Mouse (Mus musculus) thymus, postnatal 0 days (tissue): ENCODE results near the gene Serinc2. TPM values are rescaled to one million over a fixed set of nuclear protein-coding genes. Genes with fewer than 3 reads are reported as not detected.

ENCODE experiments used
- DNase-seq: peaks from one replicate; pipeline ENCODE4 v3.0.0-alpha.2; 2015; ENCODE audit warnings: low spot score
- polyA plus RNA-seq: library from polyadenylated mRNA; unstranded; fragments of >200 nt; fragmentation: Nextera tagmentation; extraction: Ambion mirVana; gene quantifications from 2 replicates; pipeline ENCODE4 v1.2.1, GENCODE M21; 2015

The Serinc2 gene
- polyA plus RNA-seq, 1 experiment from 2014 or later, result 8.3 TPM

GRCm38 (mm10) chr4:130298877-130299628 is 20.0 kb upstream of the Serinc2 start:
- DNase-seq, result no peak

DNA sequence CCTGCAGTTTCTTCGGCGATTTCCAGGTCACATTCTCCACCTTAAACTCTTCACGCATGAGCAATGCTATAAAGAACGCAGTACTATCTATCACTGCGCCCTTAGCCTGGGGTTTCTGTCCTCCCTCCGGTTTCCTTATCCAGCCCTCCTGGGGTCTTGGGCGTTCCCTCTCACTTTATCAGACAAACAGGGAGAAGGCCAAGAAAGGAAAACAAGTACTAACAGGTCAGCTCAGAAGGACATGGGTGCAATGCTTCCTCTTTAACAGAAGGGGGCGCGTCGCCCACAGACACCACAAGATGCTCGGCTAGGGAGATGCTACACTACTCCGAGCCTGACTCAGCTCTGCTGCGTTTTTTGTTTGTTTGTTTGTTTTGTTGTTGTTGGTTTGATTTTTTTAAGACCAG is 18.1 kb upstream of the Serinc2 start:
- peak; percentile 50 for DNase-seq

DNA sequence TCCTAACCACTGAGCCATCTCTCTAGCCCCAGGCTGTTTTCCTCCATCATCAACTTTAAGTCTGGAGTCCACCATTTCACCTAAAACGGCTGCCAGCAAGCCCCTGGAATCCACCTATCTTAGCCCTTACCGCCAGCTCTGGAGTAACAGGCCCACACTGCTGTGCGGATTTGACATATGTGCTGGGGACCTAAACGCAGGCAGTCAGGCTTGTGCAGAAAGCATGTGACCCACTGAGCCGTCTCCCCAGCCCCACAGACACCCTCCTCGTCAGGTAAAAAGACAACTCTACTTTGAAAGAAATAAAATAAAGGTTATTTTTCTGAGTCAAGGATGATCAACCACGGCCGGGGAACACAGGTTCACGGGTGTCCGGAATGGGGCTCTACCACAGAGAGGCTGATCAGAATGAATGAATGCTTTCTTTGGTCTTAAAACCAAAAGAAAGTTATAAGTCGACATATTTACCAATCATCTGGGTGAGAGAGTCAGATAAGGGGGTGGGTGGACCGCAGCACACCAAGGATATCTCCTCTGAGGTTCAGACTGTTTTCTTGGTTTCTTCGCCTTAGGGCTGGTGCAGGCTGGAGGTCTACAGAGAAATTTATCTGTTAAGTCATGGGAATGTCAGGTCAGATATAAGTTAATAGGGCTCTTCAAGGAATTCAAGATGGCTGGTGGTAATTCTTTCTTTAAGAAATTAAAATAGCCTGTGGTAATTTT is 17.4 kb upstream of the Serinc2 start:
- DNase-seq, result no peak

- no peak for DNase-seq
Measured at GRCm38 (mm10) chr4:130295047-130295745, 16.2 kb upstream of the Serinc2 start.

DNA sequence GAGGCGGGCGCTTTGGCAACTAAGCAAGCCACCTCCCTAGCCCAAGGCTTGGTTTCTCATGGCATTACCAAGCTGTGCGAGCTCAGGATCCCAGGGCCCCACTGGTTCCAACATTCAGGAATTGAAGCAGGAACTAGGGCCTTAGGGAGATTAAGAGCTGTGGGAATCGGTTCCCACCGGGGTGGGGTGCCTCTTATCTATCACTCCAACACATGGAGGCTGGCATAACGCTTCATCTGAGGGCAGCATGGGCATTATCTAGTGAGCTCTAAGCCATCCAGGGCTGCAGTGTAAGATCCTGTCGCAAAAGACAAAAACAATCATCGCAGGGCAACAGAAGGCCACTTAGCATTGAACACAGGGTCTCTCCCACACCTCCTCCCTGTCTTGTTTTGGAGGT is 15.5 kb upstream of the Serinc2 start:
- no peak for DNase-seq

- DNase-seq, result peak; percentile 70
Measured at GRCm38 (mm10) chr4:130292271-130292670, 13.3 kb upstream of the Serinc2 start.

GRCm38 (mm10) chr4:130289824-130290223 is 10.8 kb upstream of the Serinc2 start:
- no peak for DNase-seq

DNA sequence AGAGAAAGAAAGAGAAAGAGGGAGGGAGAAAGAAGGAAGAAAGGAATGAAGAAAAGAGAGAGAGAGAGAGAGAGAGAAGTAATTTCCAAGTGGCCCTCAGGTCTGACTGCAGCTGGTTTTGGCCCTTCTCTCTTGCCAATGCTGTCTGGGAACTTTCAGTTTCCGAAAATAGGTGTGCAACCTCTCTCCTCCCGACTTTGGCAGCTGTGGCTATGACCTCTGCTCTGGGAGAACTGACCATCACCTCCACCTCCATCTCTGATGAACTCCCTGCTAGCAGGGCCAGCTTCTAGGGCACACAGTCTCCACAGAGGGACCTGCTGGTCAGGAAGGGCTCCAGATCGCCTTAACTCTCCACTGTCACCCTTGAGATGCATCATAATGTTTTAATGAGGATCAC is 7.5 kb upstream of the Serinc2 start:
- DNase-seq, result no peak

- no peak for DNase-seq
Measured at GRCm38 (mm10) chr4:130283826-130284225, 4.8 kb upstream of the Serinc2 start.

DNA sequence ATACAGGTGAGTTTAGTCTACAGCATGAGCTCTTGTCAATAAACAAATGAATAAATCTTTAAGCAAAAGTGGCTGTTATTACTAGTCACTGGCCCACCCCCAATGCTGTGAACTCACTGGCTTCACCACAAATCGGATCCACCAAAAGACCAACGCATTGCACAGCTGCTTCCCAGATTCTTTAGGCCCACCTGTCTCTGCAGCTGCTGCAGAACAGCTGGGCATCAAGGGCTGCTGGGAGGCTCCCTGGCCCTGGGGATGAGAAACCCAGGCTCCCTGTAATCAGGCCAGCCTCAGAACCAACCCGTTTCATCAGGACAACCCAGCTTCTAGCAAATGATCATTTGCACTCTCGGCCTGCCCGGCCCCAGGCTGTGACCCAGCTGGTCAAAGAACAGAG is 3.9 kb upstream of the Serinc2 start:
- no peak for DNase-seq

DNA sequence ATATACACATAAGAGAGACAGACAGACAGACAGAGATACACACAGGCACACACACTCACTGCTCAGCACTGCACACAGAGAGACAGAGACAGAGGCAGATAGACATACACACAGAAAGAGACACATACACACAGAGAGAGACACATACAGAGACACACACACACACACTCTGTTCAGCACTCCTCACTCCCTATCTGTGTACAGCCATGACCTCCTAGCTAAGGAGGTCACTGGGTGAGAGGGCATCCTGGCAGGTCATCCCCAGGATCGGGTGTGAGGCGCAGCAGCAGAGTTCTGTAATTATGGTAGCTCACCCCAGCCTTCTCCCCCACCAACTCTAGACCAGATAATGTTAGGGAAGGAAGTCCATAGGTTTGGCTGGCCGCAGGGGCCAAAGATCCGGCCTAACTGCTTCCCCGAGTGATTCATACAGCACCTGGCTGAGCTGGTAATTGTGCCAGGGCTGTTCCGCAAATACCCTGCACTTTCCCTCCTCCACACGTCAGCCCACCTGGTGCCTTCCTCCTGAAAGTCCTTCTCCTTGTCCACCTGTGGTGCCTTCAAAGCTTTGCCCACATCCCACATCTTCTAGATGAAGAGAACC is 2.3 kb downstream of the Serinc2 start:
- no peak for DNase-seq

GRCm38 (mm10) chr4:130275823-130276105 is 3.2 kb downstream of the Serinc2 start:
- DNase-seq, result no peak

DNA sequence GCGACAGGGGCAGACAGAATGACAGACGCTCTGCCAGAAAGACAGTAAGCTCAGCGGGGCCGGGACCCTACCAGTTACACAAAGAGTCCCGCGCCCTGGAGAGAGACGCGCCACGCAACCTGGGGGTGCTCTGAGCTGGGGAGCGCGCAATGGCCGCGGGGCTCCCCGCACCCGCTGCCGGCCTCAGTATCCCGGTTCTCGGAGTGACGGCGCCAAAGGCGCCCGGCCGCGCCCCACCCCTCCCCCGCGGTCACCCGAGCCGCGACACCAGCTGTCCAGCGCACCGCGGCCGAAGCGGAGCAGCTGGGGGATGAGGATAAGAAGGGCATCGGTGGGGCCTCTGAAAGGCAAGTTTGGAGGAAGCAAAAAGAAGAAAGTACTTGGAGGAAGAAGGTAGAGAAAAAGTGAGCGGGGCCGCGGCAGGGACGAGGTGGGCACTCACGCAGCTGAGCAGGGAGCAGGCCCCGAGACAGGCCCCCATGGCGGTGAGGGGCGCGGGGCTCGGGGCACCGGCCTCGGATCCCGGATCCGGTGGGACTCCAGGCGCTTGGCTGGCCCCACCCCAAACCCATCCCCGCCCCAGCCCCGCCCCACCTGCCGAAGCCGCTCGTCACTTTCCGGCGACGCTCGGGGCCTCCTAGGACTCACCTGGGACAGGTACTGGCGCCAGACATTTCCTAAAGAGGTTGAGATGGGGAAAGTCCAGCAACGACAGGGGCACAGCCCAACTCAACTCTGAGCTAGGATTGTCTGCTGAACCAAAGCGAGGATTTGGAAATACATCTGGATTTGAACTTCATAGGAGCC is 3.8 kb downstream of the Serinc2 start:
- no peak for DNase-seq

- no peak for DNase-seq
Measured at GRCm38 (mm10) chr4:130274346-130275015, 4.5 kb downstream of the Serinc2 start.

- DNase-seq, result no peak
Measured at GRCm38 (mm10) chr4:130273698-130274345, 5.2 kb downstream of the Serinc2 start.

DNA sequence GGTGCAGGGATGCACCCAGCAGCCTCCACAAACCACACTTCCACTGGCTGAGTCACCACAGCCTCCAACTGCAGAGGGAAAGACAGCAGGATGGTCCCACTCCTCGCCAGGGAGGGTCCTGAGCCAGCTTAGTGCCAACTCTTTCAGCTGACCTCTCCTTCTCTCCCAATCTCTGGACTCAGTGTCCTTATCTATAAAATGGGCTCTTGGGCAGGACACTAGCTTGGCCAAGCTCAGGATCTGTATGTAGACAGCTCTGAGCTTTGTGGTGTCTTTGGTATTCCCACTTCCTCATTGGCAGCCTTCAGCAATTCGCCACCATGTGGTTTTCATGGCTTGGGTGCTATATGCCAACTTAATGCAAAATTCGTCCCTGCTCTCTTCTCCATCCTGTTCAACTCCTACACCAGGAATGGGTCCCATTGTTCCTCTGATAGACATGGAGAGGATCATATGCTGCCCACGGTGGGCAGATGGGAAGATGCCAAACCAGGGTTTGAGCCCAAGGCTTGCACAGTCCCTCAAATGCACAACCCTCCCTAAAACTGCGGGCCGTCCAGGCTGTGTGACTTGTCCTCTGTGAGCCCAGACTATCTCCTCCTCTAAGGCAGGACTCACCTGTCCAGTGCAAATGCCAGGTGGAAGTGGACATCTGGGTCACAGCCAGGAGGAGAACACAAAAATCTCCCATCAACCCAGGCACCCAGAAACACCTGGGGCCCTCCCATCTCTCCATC is 8.2 kb downstream of the Serinc2 start:
- no peak for DNase-seq

DNA sequence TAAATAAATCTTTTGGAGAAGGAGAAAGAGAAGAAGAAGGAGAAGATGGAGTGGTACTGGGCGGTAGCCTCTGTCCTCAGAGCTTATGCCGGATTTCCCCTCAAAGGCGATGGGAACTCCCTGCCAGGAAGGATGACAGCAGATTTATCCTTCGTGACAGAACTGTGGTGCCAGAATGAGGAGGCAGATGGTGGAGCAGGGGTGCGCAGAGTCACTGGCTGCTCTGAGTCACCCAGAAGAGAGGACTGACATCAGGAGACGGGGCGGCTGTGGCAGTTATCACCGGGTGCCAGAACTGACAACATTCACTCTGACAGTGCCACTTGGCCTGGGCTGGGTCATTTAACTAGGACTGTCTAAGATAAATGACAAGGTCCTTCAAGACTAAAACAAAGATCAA is 8.9 kb downstream of the Serinc2 start:
- no peak for DNase-seq

DNA sequence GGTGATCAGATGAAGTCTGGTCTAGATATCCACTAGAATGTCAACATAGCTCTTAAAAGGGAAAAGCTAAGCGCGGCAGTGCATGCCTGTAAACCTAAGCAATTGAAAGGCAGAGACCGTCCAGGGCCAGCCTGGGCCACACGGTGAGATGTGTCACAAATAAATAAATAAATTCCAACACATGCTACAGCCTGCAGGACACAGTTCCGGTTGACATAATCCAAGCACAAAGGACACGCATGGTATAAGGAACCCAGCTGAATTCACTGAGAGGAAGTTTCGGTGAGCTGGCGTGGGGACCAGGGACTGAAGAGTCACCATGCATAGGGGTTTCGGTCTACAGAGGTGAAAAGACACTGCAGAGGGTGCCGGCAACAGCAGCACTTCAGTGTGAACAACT is 10.3 kb downstream of the Serinc2 start:
- no peak for DNase-seq

- no peak for DNase-seq
Measured at GRCm38 (mm10) chr4:130267069-130267468, 11.9 kb downstream of the Serinc2 start.
